Mouse (Mus musculus) olfactory bulb, adult 2 months (tissue): ENCODE measurements around the gene Shq1.

ENCODE experiments used
- CTCF ChIP-seq: fragments of 200-500 bp; IDR thresholded peaks from 2 replicates; pipeline ENCODE4 v1.5.1; 2012; ENCODE audit warnings: low read depth, mild to moderate bottlenecking, low read length, moderate library complexity; ENCODE audit not compliant: insufficient read depth
- POLR2A ChIP-seq: fragments of 200-500 bp; IDR thresholded peaks from 2 replicates; pipeline ENCODE4 v1.6.1; 2012; ENCODE audit warnings: mild to moderate bottlenecking, low read depth, low read length, moderate library complexity; ENCODE audit not compliant: insufficient read depth

- no peak for TF ChIP-seq POLR2A
- no peak for TF ChIP-seq CTCF
These were observed 78.0 kb downstream of the Shq1 start for GRCm38 (mm10) chr6:100592991-100593390.
